Mouse (Mus musculus) left cerebral cortex, adult 18-20 months (tissue): Measurements from ENCODE around the gene 1700003F12Rik. TPM values are rescaled to one million over a fixed set of nuclear protein-coding genes. Genes with fewer than 3 reads are reported as not detected.

Experiments
- DNase-seq, 2 experiments: peaks; one replicate each; pipeline ENCODE4 v3.0.0; 2021 to 2022; ENCODE audit warnings: low spot score in 2 of 2, mixed read lengths in 1 of 2
- total RNA-seq, 2 experiments: library from RNA; stranded (reverse); gene quantifications; 2 replicates each; pipeline ENCODE4 v1.2.3; 2021

The 1700003F12Rik gene
- total RNA-seq, 2 experiments from 2014 or later, result 0.68 to 0.74 TPM

GRCm38 (mm10) chr2:154572996-154573395, 26.1 kb downstream of the 1700003F12Rik start:
- DNase-seq, result no peak

GRCm38 (mm10) chr2:154574271-154574670, 27.4 kb downstream of the 1700003F12Rik start:
- no peak for DNase-seq

- DNase-seq, result no peak
Measured at GRCm38 (mm10) chr2:154576876-154577743, 30.2 kb downstream of the 1700003F12Rik start.

- no peak for DNase-seq
Measured at GRCm38 (mm10) chr2:154577744-154578067, 30.8 kb downstream of the 1700003F12Rik start.

GRCm38 (mm10) chr2:154580586-154580985, 33.7 kb downstream of the 1700003F12Rik start:
- no peak for DNase-seq

GRCm38 (mm10) chr2:154581421-154581820, 34.5 kb downstream of the 1700003F12Rik start:
- no peak for DNase-seq

- DNase-seq, result peak; percentile 92 to 94
Measured at GRCm38 (mm10) chr2:154583906-154584872, 37.3 kb downstream of the 1700003F12Rik start.

GRCm38 (mm10) chr2:154584931-154585601, 38.2 kb downstream of the 1700003F12Rik start:
- DNase-seq, result no peak

GRCm38 (mm10) chr2:154586405-154586804, 39.5 kb downstream of the 1700003F12Rik start:
- DNase-seq, result no peak

GRCm38 (mm10) chr2:154589051-154589450, 42.2 kb downstream of the 1700003F12Rik start:
- no peak for DNase-seq

GRCm38 (mm10) chr2:154591239-154591638, 44.4 kb downstream of the 1700003F12Rik start:
- no peak for DNase-seq

- no peak for DNase-seq
Measured at GRCm38 (mm10) chr2:154593025-154593424, 46.1 kb downstream of the 1700003F12Rik start.

GRCm38 (mm10) chr2:154595775-154596174, 48.9 kb downstream of the 1700003F12Rik start:
- DNase-seq, result no peak

- no peak for DNase-seq
Measured at GRCm38 (mm10) chr2:154597399-154597798, 50.5 kb downstream of the 1700003F12Rik start.

Other genes with a start within 250 kb of the 1700003F12Rik start
- gene Bpifb9b, start 239.9 kb upstream of the 1700003F12Rik start, total RNA-seq, result not detected
- 10 to 100 TPM; 13.7 to 17.8 TPM for gene Cdk5rap1, start 174.1 kb upstream of the 1700003F12Rik start, total RNA-seq
- gene Snta1, start 139.0 kb upstream of the 1700003F12Rik start, total RNA-seq, result 10 to 100 TPM; 34.4 to 36.6 TPM
- 10 to 100 TPM; 46.1 to 57.0 TPM for gene Cbfa2t2, start 110.6 kb upstream of the 1700003F12Rik start, total RNA-seq
- not detected for gene Actl10, start 4.7 kb downstream of the 1700003F12Rik start, total RNA-seq
- 10 to 100 TPM; 69.4 to 81.9 TPM for gene Necab3, start 11.8 kb downstream of the 1700003F12Rik start, total RNA-seq
- 10 to 100 TPM; 10.2 to 10.5 TPM for gene E2f1, start 22.8 kb downstream of the 1700003F12Rik start, total RNA-seq
- 10 to 100 TPM in 1 of 2 experiments, 1 to 10 TPM in 1; 9.5 to 12.3 TPM for gene Pxmp4, start 56.6 kb downstream of the 1700003F12Rik start, total RNA-seq
- 10 to 100 TPM; 11.0 to 11.4 TPM for gene Zfp341, start 66.2 kb downstream of the 1700003F12Rik start, total RNA-seq
- not detected for gene 4930519P11Rik, start 66.4 kb downstream of the 1700003F12Rik start, total RNA-seq
- 100 to 1,000 TPM; 222 to 229 TPM for gene Chmp4b, start 104.6 kb downstream of the 1700003F12Rik start, total RNA-seq
- not detected for gene Gm14214, start 222.9 kb downstream of the 1700003F12Rik start, total RNA-seq
- gene Raly, start 244.0 kb downstream of the 1700003F12Rik start, total RNA-seq, result 100 to 1,000 TPM; 104 to 109 TPM
- gene a, start 244.3 kb downstream of the 1700003F12Rik start, total RNA-seq, result not detected